Mouse (Mus musculus): Measurements from ENCODE around the gene Masp2. TPM values are rescaled to one million over a fixed set of nuclear protein-coding genes. Genes with fewer than 3 reads are reported as not detected.

Gene Masp2
- 1 to 10 TPM in 1 of 2 experiments, under 1 TPM in 1; 0.33 to 1.3 TPM for total RNA-seq (2023)

DNA sequence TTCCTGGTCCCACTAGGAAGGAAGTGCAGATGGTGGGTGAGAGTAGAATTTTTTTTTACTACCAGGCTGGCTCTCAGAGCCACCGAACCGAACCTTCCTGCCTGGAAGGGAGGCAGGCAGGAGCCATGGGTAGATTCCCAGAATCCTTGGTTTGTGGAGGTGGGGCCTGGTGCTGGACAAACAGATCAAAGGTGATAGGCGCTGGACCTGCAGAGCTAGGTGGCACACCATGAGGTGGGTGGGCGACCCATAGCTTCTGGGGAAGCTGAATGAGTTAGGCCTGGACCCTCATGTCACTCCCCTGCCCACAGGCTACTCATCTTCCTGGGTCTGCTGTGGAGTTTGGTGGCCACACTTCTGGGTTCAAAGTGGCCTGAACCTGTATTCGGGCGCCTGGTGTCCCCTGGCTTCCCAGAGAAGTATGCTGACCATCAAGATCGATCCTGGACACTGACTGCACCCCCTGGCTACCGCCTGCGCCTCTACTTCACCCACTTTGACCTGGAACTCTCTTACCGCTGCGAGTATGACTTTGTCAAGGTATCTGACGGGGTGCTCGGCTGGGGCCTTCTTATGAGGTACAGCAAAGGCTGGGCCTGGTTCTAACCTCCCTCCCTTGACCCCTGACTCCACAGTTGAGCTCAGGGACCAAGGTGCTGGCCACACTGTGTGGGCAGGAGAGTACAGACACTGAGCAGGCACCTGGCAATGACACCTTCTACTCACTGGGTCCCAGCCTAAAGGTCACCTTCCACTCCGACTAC is at the start of gene Masp2:
TSS of gene Masp2 (plus strand) at position 198 of the 764 bp plus-strand sequence.

DNA sequence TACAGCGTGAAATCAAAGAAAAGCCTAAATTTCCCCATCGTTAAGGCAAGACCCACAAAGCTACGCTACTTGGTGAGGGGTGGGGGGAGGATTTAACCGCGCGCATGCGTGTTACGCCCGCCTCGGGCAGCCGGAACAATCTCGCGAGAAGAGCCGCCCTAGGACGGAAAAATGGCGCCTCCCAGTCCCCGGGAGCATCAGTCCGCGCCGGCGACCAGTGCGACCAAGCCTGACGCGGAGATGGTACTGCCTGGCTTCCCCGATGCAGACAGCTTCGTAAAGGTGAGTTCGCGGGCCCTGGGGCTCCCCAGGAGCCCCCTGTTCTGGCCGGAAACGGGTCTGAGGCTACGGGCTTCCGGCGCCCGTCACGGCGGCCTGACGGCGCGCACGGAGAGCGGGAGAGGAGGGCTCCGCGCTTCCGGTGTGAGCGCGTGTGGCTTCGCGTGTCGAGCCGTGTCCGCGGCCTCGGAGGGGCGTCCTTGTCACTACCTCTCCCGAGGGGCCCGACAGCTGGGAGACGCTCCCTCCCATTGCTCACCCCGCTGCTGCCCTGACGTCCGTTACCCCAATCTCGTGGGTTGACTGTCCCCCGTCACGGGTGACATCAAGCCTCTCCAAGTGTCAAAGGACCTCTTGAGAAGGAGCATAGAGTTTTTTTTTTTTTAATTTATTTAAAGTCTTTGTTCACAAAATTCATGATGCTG is 43.9 kb upstream of the Masp2 start, which contains the start of gene Exosc10:
TSS of gene Exosc10 (plus strand) at position 133 of the 704 bp plus-strand sequence.

DNA sequence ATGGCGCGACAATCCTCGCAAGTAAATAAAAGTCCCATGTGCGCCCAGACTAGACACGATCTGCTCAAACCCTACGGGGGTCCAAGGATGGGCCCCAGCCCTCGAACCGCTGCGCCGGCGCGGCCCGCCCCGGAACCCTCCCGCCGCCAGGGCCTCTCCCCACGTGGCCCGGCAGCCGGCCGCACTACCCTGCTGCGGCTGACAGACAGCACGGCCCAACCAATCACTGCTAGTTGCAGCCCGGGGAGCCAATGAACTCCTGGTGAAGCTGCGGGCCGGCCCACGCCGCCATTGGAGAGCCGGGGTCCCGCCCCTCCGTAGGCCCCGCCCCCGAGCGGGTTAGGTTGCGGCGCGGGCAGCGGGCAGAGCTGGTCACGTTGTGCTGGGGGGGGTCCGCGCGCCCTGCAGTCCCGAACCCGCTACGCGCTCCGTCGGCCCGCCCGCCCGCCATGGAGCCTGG is 11.2 kb upstream of the Masp2 start, which contains the start of gene Srm:
TSS of gene Srm (plus strand) at position 333 of the 460 bp plus-strand sequence.

DNA sequence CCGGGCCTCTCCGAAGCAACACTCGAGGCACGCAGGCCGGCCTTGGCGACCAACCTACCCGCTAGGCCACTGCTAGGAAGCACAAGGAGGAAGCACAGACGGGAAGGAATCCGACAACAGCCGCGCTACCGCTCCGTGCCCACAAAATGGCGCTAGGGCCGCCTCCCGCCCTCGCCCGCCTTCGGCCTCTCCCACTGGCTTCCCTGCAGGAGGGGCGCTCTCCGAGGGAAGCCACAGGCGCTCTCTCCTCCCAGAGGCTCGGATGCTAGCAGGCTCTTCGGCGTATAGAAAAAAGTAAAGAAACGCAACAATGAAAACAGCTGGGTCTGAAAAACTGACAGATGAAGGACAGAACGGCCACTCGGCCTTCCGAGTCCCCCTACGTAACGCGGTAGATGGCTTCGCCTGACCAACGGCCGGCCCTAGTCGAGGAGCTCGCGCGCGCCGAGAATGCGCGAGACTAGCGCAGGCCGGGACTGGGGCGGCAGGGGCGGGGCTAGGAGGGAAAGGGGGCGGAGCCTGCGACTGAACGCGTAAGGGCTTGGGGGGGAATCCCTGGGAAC is 24.4 kb downstream of the Masp2 start, which contains the start of gene Tardbp:
TSS of gene Tardbp (minus strand) at position 397 of the 563 bp plus-strand sequence.

DNA sequence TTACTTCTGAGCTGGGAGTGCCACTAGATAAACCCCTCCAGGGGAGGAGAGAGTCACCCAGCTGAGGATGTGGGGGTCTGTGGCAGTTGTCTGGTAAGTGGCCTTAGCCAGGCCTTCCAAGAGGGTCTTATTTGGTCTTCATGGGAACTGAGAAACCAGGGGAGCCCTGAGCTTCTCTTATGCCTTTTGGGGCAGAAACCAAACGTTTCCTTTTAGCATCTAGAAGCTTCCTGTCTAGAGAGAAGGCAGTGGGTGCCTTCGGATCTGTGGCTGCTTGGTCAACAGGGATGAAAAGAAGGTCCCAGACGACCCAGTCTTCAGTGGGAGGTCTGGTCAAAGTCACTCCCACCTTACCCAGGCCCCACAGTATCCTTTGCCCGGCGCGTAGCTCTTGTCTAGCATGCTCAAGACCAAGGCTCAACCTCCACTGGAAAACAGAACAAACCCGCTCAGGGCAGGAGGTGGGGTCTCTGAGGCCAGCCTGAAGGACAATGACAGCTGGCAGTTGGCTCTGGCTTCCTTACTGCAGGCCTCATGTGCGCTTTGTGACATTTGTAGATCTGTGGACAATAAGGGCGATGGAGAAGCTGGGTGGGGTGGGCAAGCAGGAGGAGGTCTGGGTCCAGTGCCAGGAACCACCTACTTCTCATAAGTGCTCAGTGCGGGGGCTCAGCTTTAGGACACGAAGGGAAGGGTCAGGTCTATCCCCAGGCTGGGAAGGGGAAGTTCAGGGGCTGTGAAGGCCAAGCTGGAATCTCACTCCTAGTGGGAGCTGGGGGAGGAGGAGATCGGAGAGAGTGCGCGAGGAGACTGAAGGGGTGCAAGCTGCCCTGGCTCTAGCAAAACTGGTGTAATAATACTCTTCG is 41.2 kb downstream of the Masp2 start, which contains the start of gene Gm572:
TSS of gene Gm572 (plus strand) at position 27 of the 866 bp plus-strand sequence.

Other genes starting within 250 kb of the Masp2 start
- gene Ubiad1, start 157.8 kb upstream of the Masp2 start, total RNA-seq (2023): 10 to 100 TPM; 10.4 to 11.6 TPM
- 10 to 100 TPM; 54.6 to 58.8 TPM for gene Mtor, start 153.9 kb upstream of the Masp2 start, total RNA-seq (2023)
- gene Angptl7, start 102.1 kb upstream of the Masp2 start, total RNA-seq (2023): not detected
- gene Exosc10, start 44.1 kb upstream of the Masp2 start, total RNA-seq (2023): 100 to 1,000 TPM; 101 to 104 TPM
- gene Srm, start 11.1 kb upstream of the Masp2 start, total RNA-seq (2023): 10 to 100 TPM; 29.3 to 32.6 TPM
- gene Tardbp, start 24.5 kb downstream of the Masp2 start, total RNA-seq (2023): 100 to 1,000 TPM; 387 to 408 TPM
- gene Gm572, start 40.8 kb downstream of the Masp2 start, total RNA-seq (2023): not detected
- gene Casz1, start 201.9 kb downstream of the Masp2 start, total RNA-seq (2023): 10 to 100 TPM; 32.2 to 34.6 TPM

Measured in B cell, adult 67 days (primary cell).